Mouse (Mus musculus) thymus, postnatal 36 days (tissue): ENCODE measurements around the gene Akr1c12.
"Not testable (repeated sequence)": the region's sequence is repeated elsewhere in the genome, so short reads cannot be mapped to it uniquely, and the experiment has no call there.

Experiments
- DNase-seq, 2 experiments: peaks; one replicate each; pipeline ENCODE4 v3.0.0; 2022; ENCODE audit warnings: mixed read lengths in 2 of 2

Akr1c12 gene

GRCm38 (mm10) chr13:4279284-4279683, at the start of gene Akr1c12:
TSS of gene Akr1c12 (minus strand) at chr13:4279433.
- no peak for DNase-seq

GRCm38 (mm10) chr13:4318773-4319172, 39.5 kb upstream of the Akr1c12 start:
- no peak for DNase-seq

- DNase-seq, result no peak
Measured at GRCm38 (mm10) chr13:4313907-4314306, 34.7 kb upstream of the Akr1c12 start.

- DNase-seq, result no peak
Measured at GRCm38 (mm10) chr13:4304861-4305565, 25.8 kb upstream of the Akr1c12 start.

GRCm38 (mm10) chr13:4296991-4297390, 17.8 kb upstream of the Akr1c12 start:
- DNase-seq, result no peak

GRCm38 (mm10) chr13:4281471-4282412, 2.5 kb upstream of the Akr1c12 start:
- DNase-seq, result no peak

GRCm38 (mm10) chr13:4277526-4277925, 1.7 kb downstream of the Akr1c12 start:
- no peak for DNase-seq

GRCm38 (mm10) chr13:4270860-4271259, 8.4 kb downstream of the Akr1c12 start:
- no peak for DNase-seq

GRCm38 (mm10) chr13:4265455-4265854, 13.8 kb downstream of the Akr1c12 start:
- not testable (repeated sequence) for DNase-seq

- no peak for DNase-seq
Measured at GRCm38 (mm10) chr13:4265047-4265446, 14.2 kb downstream of the Akr1c12 start.

GRCm38 (mm10) chr13:4264612-4265011, 14.6 kb downstream of the Akr1c12 start:
- DNase-seq, result no peak

- no peak for DNase-seq
Measured at GRCm38 (mm10) chr13:4257349-4257748, 21.9 kb downstream of the Akr1c12 start.

- DNase-seq, result not testable (repeated sequence)
Measured at GRCm38 (mm10) chr13:4256894-4257293, 22.3 kb downstream of the Akr1c12 start.

- DNase-seq, result no peak
Measured at GRCm38 (mm10) chr13:4249347-4249746, 29.9 kb downstream of the Akr1c12 start.

- DNase-seq, result no peak
Measured at GRCm38 (mm10) chr13:4244861-4245559, 34.2 kb downstream of the Akr1c12 start.

- DNase-seq, result no peak
Measured at GRCm38 (mm10) chr13:4233536-4234172, 45.6 kb downstream of the Akr1c12 start.

- no peak for DNase-seq
Measured at GRCm38 (mm10) chr13:4233135-4233534, 46.1 kb downstream of the Akr1c12 start.

GRCm38 (mm10) chr13:4230841-4231623, 48.2 kb downstream of the Akr1c12 start:
- no peak for DNase-seq

- no peak for DNase-seq
Measured at GRCm38 (mm10) chr13:4228441-4228840, 50.8 kb downstream of the Akr1c12 start, which contains the start of gene Akr1c19. TSS of gene Akr1c19 (plus strand) at chr13:4228700.
